ENCODE assay signal across 8 mouse cellular contexts in genomic region chr3:67374360-67374778, GRCm38 (mm10). TPM values are rescaled to one million over a fixed set of nuclear protein-coding genes. Genes with fewer than 3 reads are reported as not detected.
DNase-seq lines count a peak whose midpoint lies in the region; ATAC-seq and TF ChIP-seq lines count a peak whose summit lies in the region.
"Had no signal": no experiment of that assay in that cellular context is flagged by ENCODE, and none has a peak within 500 bp of the region (broad histone marks: within the 10 kb centered on the region; RNA-seq: fewer than 3 reads in every experiment).

No protein-coding gene starts in this region.

- WGBS in lung, adult 2 months: 29% methylated on average over 7 of the region's 7 CpGs
- 38% methylated on average over 7 of the region's 7 CpGs for WGBS in forebrain, embryonic 11.5 days
- WGBS in limb, embryonic 11.5 days: 39% methylated on average over 7 of the region's 7 CpGs
- 35% methylated on average over 7 of the region's 7 CpGs for WGBS in olfactory bulb, adult 2 months

- ATAC-seq in forebrain, embryonic 11.5 days (replicated peaks; ENCODE audit: low FRiP score): peak; percentile 65
- ATAC-seq in limb, embryonic 11.5 days (ENCODE audit: insufficient number of reproducible peaks, low FRiP score, low TSS enrichment, low read depth): peak; percentile 17; the same call in 1 of the 2 replicates

- TF ChIP-seq CTCF in lung, adult 2 months (IDR thresholded peaks at IDR 0.05; ENCODE audit: insufficient read depth, low read length): no peak
- no peak for TF ChIP-seq CTCF in olfactory bulb, adult 2 months (IDR thresholded peaks at IDR 0.05; ENCODE audit: insufficient read depth, low read depth, low read length)

- peak overlapping the region; percentile 53 for H3K4me3 ChIP-seq in lung, adult 2 months (replicated peaks; ENCODE audit: extremely low read depth, low read depth, low read length)
- peak overlapping the region; percentile 42 for H3K4me3 ChIP-seq in forebrain, embryonic 11.5 days (ENCODE audit: low read depth, low read length)
- H3K4me3 ChIP-seq in limb, embryonic 11.5 days (ENCODE audit: low read depth, low read length): peak overlapping the region; percentile 47
- peak overlapping the region; percentile 64 for H3K4me3 ChIP-seq in olfactory bulb, adult 2 months (ENCODE audit: insufficient read depth, low read depth, low read length)

- no peak for DNase-seq in lung, adult 2 months
- DNase-seq in lung, postnatal 4 days: no peak
- peak; percentile 52 for DNase-seq in forebrain, embryonic 11.5 days (ENCODE audit: low spot score)
- peak; percentile 21 for DNase-seq in limb, embryonic 11.5 days (ENCODE audit: low spot score)
- DNase-seq in retina, postnatal 1 day: no peak
- no peak for DNase-seq in cerebellum, postnatal 36 days

- no peaks in the 10 kb centered on the region for H3K36me3 ChIP-seq in forebrain, embryonic 11.5 days (ENCODE audit: control insufficient read depth, insufficient read depth, low read length)
- H3K36me3 ChIP-seq in limb, embryonic 11.5 days (ENCODE audit: control insufficient read depth, insufficient read depth, low read length): no peaks in the 10 kb centered on the region

- H3K9me3 ChIP-seq in forebrain, embryonic 11.5 days (ENCODE audit: control insufficient read depth, low read length): no peaks in the 10 kb centered on the region
- no peaks in the 10 kb centered on the region for H3K9me3 ChIP-seq in limb, embryonic 11.5 days (ENCODE audit: control insufficient read depth, low read length)

- H3K27ac ChIP-seq in forebrain, embryonic 11.5 days (ENCODE audit: low read depth, low read length): no peak overlapping the region
- no peak overlapping the region for H3K27ac ChIP-seq in limb, embryonic 11.5 days (replicated peaks; ENCODE audit: low read depth, low read length)
- no peak overlapping the region for H3K27ac ChIP-seq in olfactory bulb, adult 2 months (ENCODE audit: insufficient read depth, low read depth, low read length)

- H3K27me3 ChIP-seq in forebrain, embryonic 11.5 days (ENCODE audit: control insufficient read depth, insufficient read depth, low read length): peaks cover 4% of the 10 kb centered on the region; the same call in 1 of the 2 replicates
- no peaks in the 10 kb centered on the region; the same call in 1 of the 2 replicates for H3K27me3 ChIP-seq in limb, embryonic 11.5 days (ENCODE audit: control insufficient read depth, insufficient read depth, low read length)

- H3K9ac ChIP-seq in forebrain, embryonic 11.5 days (ENCODE audit: low read length): peak overlapping the region; percentile 66
- peak overlapping the region; percentile 53 for H3K9ac ChIP-seq in limb, embryonic 11.5 days (ENCODE audit: low read length)

- peak overlapping the region; percentile 78 for H3K4me2 ChIP-seq in forebrain, embryonic 11.5 days (ENCODE audit: low read depth, low read length, severe bottlenecking)
- peak overlapping the region; percentile 81 for H3K4me2 ChIP-seq in limb, embryonic 11.5 days (ENCODE audit: low read depth, severe bottlenecking)

- H3K4me1 ChIP-seq in lung, adult 2 months (ENCODE audit: control insufficient read depth, insufficient read depth, low read length): no peaks in the 10 kb centered on the region
- H3K4me1 ChIP-seq in forebrain, embryonic 11.5 days (replicated peaks; ENCODE audit: control insufficient read depth, insufficient read depth, low read length): no peaks in the 10 kb centered on the region
- H3K4me1 ChIP-seq in limb, embryonic 11.5 days (ENCODE audit: control insufficient read depth, insufficient read depth, low read length): no peaks in the 10 kb centered on the region
- H3K4me1 ChIP-seq in olfactory bulb, adult 2 months (ENCODE audit: control insufficient read depth, insufficient read depth, low read length): peaks cover 5% of the 10 kb centered on the region; the same call in 1 of the 2 replicates

- TF ChIP-seq POLR2A in lung, adult 2 months (IDR thresholded peaks at IDR 0.05; ENCODE audit: borderline replicate concordance, extremely low read depth, low read depth, low read length): no peak
- TF ChIP-seq POLR2A in olfactory bulb, adult 2 months (IDR thresholded peaks at IDR 0.05; ENCODE audit: insufficient read depth, low read depth, low read length): no peak

RNA-seq across cellular contexts. Expression of gene Mlf1, which starts 0.5 kb away (rescaled TPM):
- 4.6 and 6.8 TPM in 2 replicates for polyA plus RNA-seq in lung, adult 2 months (2012; rRNA removed)
- polyA plus RNA-seq in forebrain, embryonic 11.5 days (2014; fragmentation: Nextera tagmentation; extraction: Ambion mirVana): 24.0 and 26.0 TPM in 2 replicates
- 24.6 and 26.3 TPM in 2 replicates for polyA plus RNA-seq in limb, embryonic 11.5 days (2014; fragmentation: Nextera tagmentation; extraction: Ambion mirVana)
- not detected in 2 replicates for polyA plus RNA-seq in olfactory bulb, adult 2 months (2012; ENCODE audit: insufficient read depth, insufficient read length, low replicate concordance, missing spikeins)

RNA-seq across cellular contexts. Expression of gene Gm17402, which starts 0.6 kb away (rescaled TPM):
- polyA plus RNA-seq in lung, adult 2 months (2012; rRNA removed): not detected in 2 replicates
- not detected in 2 replicates for polyA plus RNA-seq in forebrain, embryonic 11.5 days (2014; fragmentation: Nextera tagmentation; extraction: Ambion mirVana)
- not detected in 2 replicates for polyA plus RNA-seq in limb, embryonic 11.5 days (2014; fragmentation: Nextera tagmentation; extraction: Ambion mirVana)
- not detected in 2 replicates for polyA plus RNA-seq in olfactory bulb, adult 2 months (2012; ENCODE audit: insufficient read depth, insufficient read length, low replicate concordance, missing spikeins)
- polyA plus RNA-seq: large intestine, adult 2 months had no signal

RNA-seq across cellular contexts. Expression of gene Gfm1, which starts 55.5 kb away (rescaled TPM):
- polyA plus RNA-seq in lung, adult 2 months (2012; rRNA removed): 9.5 and 13.6 TPM in 2 replicates
- polyA plus RNA-seq in forebrain, embryonic 11.5 days (2014; fragmentation: Nextera tagmentation; extraction: Ambion mirVana): 49.9 and 52.7 TPM in 2 replicates
- polyA plus RNA-seq in limb, embryonic 11.5 days (2014; fragmentation: Nextera tagmentation; extraction: Ambion mirVana): 55.4 and 60.5 TPM in 2 replicates
- not detected in 2 replicates for polyA plus RNA-seq in olfactory bulb, adult 2 months (2012; ENCODE audit: insufficient read depth, insufficient read length, low replicate concordance, missing spikeins)

Comparison
In these comparisons a context has a peak if more than half of its experiments do, and no peak if none do; other contexts are left out.
1. DNase-seq: peak in forebrain, embryonic 11.5 days (single experiment) and limb, embryonic 11.5 days (single experiment); none in lung, adult 2 months (single experiment), lung, postnatal 4 days (0 of 2), retina, postnatal 1 day (single experiment) and cerebellum, postnatal 36 days (0 of 2).
2. Peak in every context shown above with its lines, with median percentiles within 50 percentile points of each other: H3K4me3 ChIP-seq.